Mouse (Mus musculus) midbrain, embryonic 14.5 days (tissue): ENCODE measurements around the gene Vsir. TPM values are rescaled to one million over a fixed set of nuclear protein-coding genes. Genes with fewer than 3 reads are reported as not detected.

Source experiments
- ATAC-seq: fragments of 200-750 bp; cut with Nextera tagmentation; 2 replicates; pipeline ENCODE4 v1.8.0; 2017; ENCODE audit warnings: moderate number of reproducible peaks, moderate library complexity; ENCODE audit not compliant: low FRiP score, low TSS enrichment
- DNase-seq: peaks from one replicate; pipeline ENCODE4 v3.0.0-alpha.2; 2015
- H3K27ac ChIP-seq: fragments of 300-500 bp; sonication (generic); replicated peaks from 2 replicates; pipeline ENCODE4 v1.5.1; 2014; ENCODE audit warnings: mild to moderate bottlenecking, low read depth, low read length, moderate library complexity
- H3K27me3 ChIP-seq: fragments of 300-500 bp; sonication (generic); 2 replicates; pipeline ENCODE4 v1.6.1; 2014; ENCODE audit warnings: low read length, control low read depth, mixed read lengths; ENCODE audit not compliant: control insufficient read depth, insufficient read depth
- H3K36me3 ChIP-seq: fragments of 300-500 bp; sonication (generic); 2 replicates; pipeline ENCODE4 v1.6.1; 2014; ENCODE audit warnings: low read length, control low read depth; ENCODE audit not compliant: control insufficient read depth, insufficient read depth
- H3K4me1 ChIP-seq: fragments of 300-500 bp; sonication (generic); 2 replicates; pipeline ENCODE4 v1.6.1; 2014; ENCODE audit warnings: mild to moderate bottlenecking, antibody characterized with exemption, low read length, control low read depth; ENCODE audit not compliant: control insufficient read depth, insufficient read depth
- H3K4me2 ChIP-seq: fragments of 300-500 bp; sonication (generic); 2 replicates; pipeline ENCODE4 v1.6.1; 2014; ENCODE audit warnings: mild to moderate bottlenecking, low read length, moderate library complexity
- H3K4me3 ChIP-seq: fragments of 300-500 bp; sonication (generic); replicated peaks from 2 replicates; pipeline ENCODE4 v1.5.1; 2014; ENCODE audit warnings: low read depth, low read length
- H3K9ac ChIP-seq: fragments of 300-500 bp; sonication (generic); replicated peaks from 2 replicates; pipeline ENCODE4 v1.6.1; 2014; ENCODE audit warnings: mild to moderate bottlenecking, low read length, moderate library complexity
- H3K9me3 ChIP-seq: fragments of 300-500 bp; sonication (generic); 2 replicates; pipeline ENCODE4 v1.6.1; 2016; ENCODE audit warnings: low read length, control low read depth, mixed read lengths; ENCODE audit not compliant: control insufficient read depth
- WGBS: fragments of 180-500 bp; shearing (Covaris S2); extraction: QIAGEN DNeasy Blood & Tissue Kit; methylation state at CpG from one replicate; pipeline ENCODE4 v1.1.7; 2014; 5-methylcytosine and 5-hydroxymethylcytosine counted together
- polyA plus RNA-seq: library from polyadenylated mRNA; unstranded; fragments of >200 nt; fragmentation: Nextera tagmentation; extraction: Ambion mirVana; gene quantifications from 2 replicates; pipeline ENCODE4 v1.2.1, GENCODE M21; 2014

Vsir gene
- polyA plus RNA-seq: 1.1 and 2.7 TPM in 2 replicates

GRCm38 (mm10) chr10:60346701-60347405 lies at the start of gene Vsir:
TSS of gene Vsir (plus strand) at chr10:60346851.
- Histone ChIP-seq H3K4me2 (peak within 1 kb of the TSS; percentile 38), H3K27me3 (peaks cover 14% of the 10 kb centered on the region), H3K9ac (no peak within 1 kb of the TSS), H3K9me3 (no peaks in the 10 kb centered on the region), H3K27ac (no peak within 1 kb of the TSS), H3K4me1 (peaks cover 11% of the 10 kb centered on the region; the same call in 1 of the 2 replicates), H3K36me3 (no peaks in the 10 kb centered on the region), H3K4me3 (peak within 1 kb of the TSS; percentile 18)
- under 1% methylated on average over 37 of the region's 37 CpGs for WGBS
- ATAC-seq (no peak), DNase-seq (peak; percentile 76)

DNA sequence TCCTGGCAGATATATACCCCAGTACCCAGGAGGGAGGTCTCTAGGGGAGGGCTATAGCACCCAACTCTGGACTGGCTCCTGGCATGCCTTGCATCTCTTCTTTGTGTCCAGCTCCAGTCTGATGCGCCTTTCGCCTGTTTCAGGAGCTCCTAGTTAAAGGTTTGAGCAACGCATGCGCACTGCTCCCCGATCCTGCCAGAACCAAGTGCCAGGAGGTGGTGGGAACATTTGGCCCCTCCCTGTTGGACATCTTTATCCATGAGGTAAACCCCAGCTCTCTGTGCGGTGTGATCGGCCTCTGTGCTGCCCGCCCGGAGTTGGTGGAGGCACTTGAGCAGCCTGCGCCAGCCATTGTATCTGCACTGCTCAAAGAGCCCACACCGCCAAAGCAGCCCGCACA lies 47.0 kb upstream of the Vsir start:
- ATAC-seq (no peak), DNase-seq (no peak)
- Histone ChIP-seq H3K4me2 (no peak overlapping the region), H3K4me3 (no peak overlapping the region), H3K4me1 (no peaks in the 10 kb centered on the region), H3K27ac (no peak overlapping the region), H3K27me3 (no peaks in the 10 kb centered on the region), H3K36me3 (peaks cover 83% of the 10 kb centered on the region), H3K9ac (no peak overlapping the region), H3K9me3 (no peaks in the 10 kb centered on the region)
- WGBS: 96% methylated on average over 12 of the region's 12 CpGs

GRCm38 (mm10) chr10:60303419-60303818 lies 43.2 kb upstream of the Vsir start:
- no peaks in the 10 kb centered on the region for H3K27me3 ChIP-seq
- H3K9ac ChIP-seq: no peak overlapping the region
- H3K4me1 ChIP-seq: no peaks in the 10 kb centered on the region
- peaks cover 50% of the 10 kb centered on the region for H3K36me3 ChIP-seq
- no peak for ATAC-seq
- no peak for DNase-seq
- no peaks in the 10 kb centered on the region for H3K9me3 ChIP-seq
- no peak overlapping the region for H3K27ac ChIP-seq
- WGBS: 86% methylated on average over 17 of the region's 17 CpGs
- H3K4me2 ChIP-seq: no peak overlapping the region
- no peak overlapping the region for H3K4me3 ChIP-seq

DNA sequence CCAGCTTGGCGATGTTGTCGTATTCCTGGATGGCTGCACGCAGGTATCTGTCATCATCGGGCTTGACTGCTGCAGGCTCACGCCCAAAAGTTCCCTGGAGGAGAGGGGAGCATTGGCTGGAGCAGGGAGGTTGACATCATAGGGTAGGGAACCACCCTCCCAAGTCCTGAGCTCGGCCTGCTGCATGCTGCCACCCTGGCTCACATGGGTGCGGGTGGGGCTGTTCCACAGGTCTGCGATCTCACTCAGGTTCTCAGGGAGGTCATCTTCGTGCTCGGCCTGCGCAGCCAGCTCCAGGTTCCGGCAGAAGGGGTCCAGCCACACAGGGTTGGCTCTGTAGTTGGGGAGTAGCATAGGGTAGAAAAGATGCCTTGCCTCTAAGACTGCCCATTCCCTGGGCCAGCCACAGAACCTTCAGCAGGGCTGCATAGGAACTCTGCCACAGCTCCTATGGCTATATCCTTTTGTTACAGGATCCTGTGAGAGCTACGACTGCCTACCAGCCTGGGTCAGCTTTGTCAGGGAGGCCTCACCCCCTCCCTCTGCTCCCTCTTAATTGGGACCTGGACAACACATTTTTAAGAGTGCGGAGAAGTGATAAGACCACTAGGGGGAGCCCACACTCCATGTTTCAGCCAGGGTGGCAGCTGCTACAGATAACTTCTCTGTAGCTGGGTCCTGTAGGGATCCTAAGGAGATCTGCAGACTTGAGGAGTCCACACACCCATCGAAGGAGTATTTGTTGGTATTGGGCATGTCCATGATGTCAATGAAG lies 41.6 kb upstream of the Vsir start:
- Histone ChIP-seq H3K4me2 (no peak overlapping the region), H3K36me3 (peaks cover 34% of the 10 kb centered on the region), H3K27me3 (no peaks in the 10 kb centered on the region), H3K4me3 (no peak overlapping the region), H3K27ac (no peak overlapping the region), H3K9me3 (no peaks in the 10 kb centered on the region), H3K9ac (no peak overlapping the region), H3K4me1 (no peaks in the 10 kb centered on the region)
- 66% methylated on average over 15 of the region's 15 CpGs for WGBS
- ATAC-seq: peak; percentile 67
- peak; percentile 92 for DNase-seq

DNA sequence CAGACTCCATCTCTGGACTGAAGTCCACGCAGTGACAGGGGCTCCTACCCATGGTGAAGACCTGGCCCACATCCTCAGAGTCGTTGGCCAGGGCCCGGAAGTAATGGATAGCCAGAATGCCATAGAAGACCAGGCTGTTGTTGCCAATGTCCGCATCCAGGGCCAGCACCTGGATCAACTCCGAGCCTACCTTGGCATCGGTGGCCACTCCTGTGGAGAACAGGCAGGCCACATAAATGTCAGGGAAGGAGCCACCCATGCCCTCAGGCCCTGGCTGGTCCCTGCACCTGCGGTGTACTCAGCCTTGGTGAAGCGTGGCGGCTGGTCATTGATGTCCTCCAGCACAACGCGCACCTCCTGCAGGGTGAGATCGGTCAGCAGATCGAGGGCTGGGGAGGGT lies 36.0 kb upstream of the Vsir start:
- Histone ChIP-seq H3K36me3 (no peaks in the 10 kb centered on the region), H3K9ac (no peak overlapping the region), H3K9me3 (no peaks in the 10 kb centered on the region), H3K4me1 (no peaks in the 10 kb centered on the region), H3K4me2 (no peak overlapping the region), H3K27ac (no peak overlapping the region), H3K4me3 (no peak overlapping the region), H3K27me3 (no peaks in the 10 kb centered on the region)
- WGBS: 90% methylated on average over 13 of the region's 13 CpGs
- DNase-seq (no peak), ATAC-seq (no peak)

- 96% methylated on average over 5 of the region's 5 CpGs for WGBS
- Histone ChIP-seq H3K27ac (no peak overlapping the region), H3K36me3 (no peaks in the 10 kb centered on the region), H3K4me3 (no peak overlapping the region), H3K9ac (no peak overlapping the region), H3K27me3 (no peaks in the 10 kb centered on the region), H3K4me2 (no peak overlapping the region), H3K4me1 (no peaks in the 10 kb centered on the region), H3K9me3 (no peaks in the 10 kb centered on the region)
- ATAC-seq (no peak), DNase-seq (no peak)
These were observed 33.0 kb upstream of the Vsir start for GRCm38 (mm10) chr10:60313606-60314005.

- DNase-seq (no peak), ATAC-seq (no peak)
- Histone ChIP-seq H3K9me3 (peaks cover 3% of the 10 kb centered on the region; the same call in 1 of the 2 replicates), H3K36me3 (no peaks in the 10 kb centered on the region), H3K4me2 (no peak overlapping the region), H3K27me3 (no peaks in the 10 kb centered on the region), H3K27ac (no peak overlapping the region), H3K4me1 (no peaks in the 10 kb centered on the region), H3K9ac (no peak overlapping the region), H3K4me3 (no peak overlapping the region)
- WGBS: 92% methylated on average over 4 of the region's 4 CpGs
These were observed 30.5 kb upstream of the Vsir start for GRCm38 (mm10) chr10:60316166-60316565.

- Histone ChIP-seq H3K9ac (no peak overlapping the region), H3K4me3 (no peak overlapping the region), H3K36me3 (no peaks in the 10 kb centered on the region), H3K27ac (no peak overlapping the region), H3K4me2 (no peak overlapping the region), H3K9me3 (no peaks in the 10 kb centered on the region), H3K4me1 (no peaks in the 10 kb centered on the region), H3K27me3 (no peaks in the 10 kb centered on the region)
- ATAC-seq (no peak), DNase-seq (peak; percentile 21)
- WGBS: 79% methylated on average over 11 of the region's 11 CpGs
These were observed 17.5 kb upstream of the Vsir start for GRCm38 (mm10) chr10:60328963-60329650.
